Mouse (Mus musculus): ENCODE measurements around the gene Cdh12. TPM values are rescaled to one million over a fixed set of nuclear protein-coding genes. Genes with fewer than 3 reads are reported as not detected.
"Not testable (repeated sequence)": the region's sequence is repeated elsewhere in the genome, so short reads cannot be mapped to it uniquely, and the experiment has no call there.

Gene Cdh12
- total RNA-seq (2017): not detected in 2 replicates

DNA sequence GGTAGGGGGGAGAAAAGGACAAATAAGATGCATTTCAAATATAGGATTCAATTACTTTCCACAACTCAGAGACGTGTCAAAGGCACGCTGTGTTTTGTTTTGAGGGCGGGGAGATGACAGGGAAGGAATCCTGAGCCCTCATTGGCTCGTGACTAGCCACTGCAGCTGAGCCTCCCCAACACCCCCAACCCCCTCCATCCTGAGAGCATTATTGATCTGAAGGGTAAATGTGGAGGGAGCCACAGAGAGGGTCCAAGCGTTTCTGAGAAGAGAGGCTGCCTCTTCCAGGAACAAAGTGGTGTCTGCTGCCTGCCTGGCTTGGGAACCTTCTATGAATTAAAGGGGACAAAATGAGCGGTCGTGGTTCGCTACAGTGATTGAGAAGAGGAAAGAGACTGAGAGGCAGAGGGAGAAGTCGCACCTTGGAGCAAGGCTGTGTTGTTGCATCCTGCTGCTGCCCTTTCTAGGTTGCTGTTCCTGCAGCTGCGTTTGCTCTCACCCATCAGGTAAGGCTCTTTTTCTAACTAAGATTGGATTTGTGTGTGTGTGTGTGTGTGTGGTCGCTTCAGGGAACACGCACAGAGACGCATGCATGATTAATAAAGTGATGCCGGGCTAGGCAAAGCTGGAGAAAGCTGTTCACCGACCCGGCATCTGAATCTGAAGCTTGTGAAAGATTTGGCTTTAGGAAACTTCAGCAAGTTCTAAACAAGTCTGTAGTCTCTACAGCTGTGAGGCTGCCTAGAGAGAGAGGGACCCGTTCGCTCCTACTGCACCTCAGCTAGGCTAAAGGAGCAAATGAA, at the start of gene Cdh12:
Gene Cdh12 (plus strand): TSS at position 405 of the 803 bp plus-strand sequence.
- no peak for ATAC-seq (replicated peaks in 1 of 2; ENCODE audit: insufficient read depth in 1 of 2, low FRiP score in 2 of 2, low TSS enrichment in 1 of 2, low read depth in 1 of 2, poor library complexity in 2 of 2, severe bottlenecking in 2 of 2)

DNA sequence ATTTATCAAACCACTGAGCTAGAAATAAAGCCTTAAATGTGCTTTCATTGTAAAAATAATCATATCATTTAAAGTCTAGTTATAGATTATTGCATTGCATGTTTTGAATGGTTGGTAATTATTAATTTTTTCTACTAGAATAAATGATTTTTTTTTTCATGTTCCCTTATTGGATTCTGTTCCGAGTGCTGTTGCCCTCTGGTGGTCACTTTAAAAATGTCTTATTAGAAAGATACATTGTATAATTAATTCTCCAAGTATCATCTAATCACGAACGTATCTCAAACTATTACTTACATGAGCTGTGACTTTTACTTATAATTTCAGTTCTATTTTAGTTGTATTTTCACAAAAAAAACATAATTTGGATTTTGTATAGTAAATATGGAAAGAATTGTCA, 45.5 kb upstream of the Cdh12 start:
- ATAC-seq (replicated peaks in 1 of 2; ENCODE audit: insufficient read depth in 1 of 2, low FRiP score in 2 of 2, low TSS enrichment in 1 of 2, low read depth in 1 of 2, poor library complexity in 2 of 2, severe bottlenecking in 2 of 2): no peak

DNA sequence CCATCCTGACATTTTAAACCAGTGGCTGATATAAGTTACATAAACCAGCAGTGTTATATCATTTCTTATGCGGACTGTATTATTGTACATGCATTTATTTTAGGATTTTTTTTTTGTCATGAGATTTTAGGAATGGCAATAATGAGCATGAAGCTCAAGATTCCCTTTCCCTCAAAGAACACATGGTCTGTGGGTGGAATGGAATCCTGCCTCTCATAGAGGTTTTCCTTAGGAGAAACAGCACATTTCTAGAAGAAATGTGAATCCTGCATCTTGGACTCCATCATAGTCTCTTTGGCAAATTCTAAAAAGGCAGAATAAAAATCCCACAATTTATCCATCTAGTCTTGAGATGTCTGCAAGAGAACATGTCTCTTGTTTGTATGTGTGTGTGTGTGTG, 35.7 kb upstream of the Cdh12 start:
- ATAC-seq (replicated peaks in 1 of 2; ENCODE audit: insufficient read depth in 1 of 2, low FRiP score in 2 of 2, low TSS enrichment in 1 of 2, low read depth in 1 of 2, poor library complexity in 2 of 2, severe bottlenecking in 2 of 2): no peak

DNA sequence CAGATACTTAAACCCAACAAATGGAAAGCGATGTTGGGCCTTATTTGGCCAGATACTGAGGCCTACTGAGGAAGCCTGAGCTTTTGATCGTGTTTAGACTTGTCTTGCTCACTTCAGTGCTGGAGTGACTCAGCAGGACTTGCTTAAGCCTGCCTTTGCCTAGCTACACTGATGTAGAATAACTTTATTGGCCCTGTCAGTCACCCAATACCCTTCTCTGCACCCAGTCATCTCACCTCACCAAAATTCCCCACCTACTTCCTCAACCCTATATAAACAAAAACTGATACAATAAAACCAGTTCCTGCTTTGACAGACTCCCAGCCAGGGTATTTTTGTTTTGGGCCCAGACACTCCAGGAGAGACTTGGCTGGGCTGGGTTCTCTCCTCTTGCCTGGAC, 12.7 kb upstream of the Cdh12 start:
- ATAC-seq (replicated peaks in 1 of 2; ENCODE audit: insufficient read depth in 1 of 2, low FRiP score in 2 of 2, low TSS enrichment in 1 of 2, low read depth in 1 of 2, poor library complexity in 2 of 2, severe bottlenecking in 2 of 2): no peak

DNA sequence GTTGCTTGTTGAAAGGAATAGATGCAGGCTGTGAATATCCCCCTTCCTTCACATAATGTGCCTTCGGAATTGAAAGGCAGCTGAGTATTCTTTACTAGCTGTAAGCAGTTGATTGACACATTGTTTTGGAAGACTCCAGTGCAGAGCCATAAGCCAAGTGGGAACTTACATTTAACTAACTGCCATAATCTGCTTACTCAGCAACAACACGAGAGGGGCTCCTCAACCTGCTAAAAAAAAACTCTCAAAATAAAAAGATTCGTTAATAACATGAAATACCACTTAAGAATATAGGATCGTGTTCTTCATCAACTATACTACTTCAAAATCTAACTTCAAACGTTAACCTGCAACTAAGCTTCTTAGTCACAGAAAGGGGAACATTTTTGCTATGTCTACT, 1.5 kb downstream of the Cdh12 start:
- no peak for ATAC-seq (replicated peaks in 1 of 2; ENCODE audit: insufficient read depth in 1 of 2, low FRiP score in 2 of 2, low TSS enrichment in 1 of 2, low read depth in 1 of 2, poor library complexity in 2 of 2, severe bottlenecking in 2 of 2)

DNA sequence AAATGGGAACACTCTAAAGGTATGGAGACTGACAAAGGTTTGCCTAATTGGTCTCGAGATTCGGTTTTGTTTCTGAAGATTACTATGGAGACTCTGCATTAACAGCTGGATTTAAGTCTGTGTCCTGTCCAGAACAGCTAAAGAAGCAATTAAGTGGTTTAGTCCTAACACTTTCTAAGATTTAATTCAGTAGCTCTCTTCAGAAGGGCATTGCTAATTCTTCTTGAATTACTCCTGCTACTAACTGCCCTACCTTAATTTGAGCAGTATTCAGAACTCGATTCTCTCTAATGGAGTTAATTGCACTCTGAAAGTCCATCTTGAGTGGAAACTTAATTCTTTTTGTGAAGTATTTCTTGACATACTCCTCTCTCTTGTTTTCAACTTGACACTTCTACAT, 9.4 kb downstream of the Cdh12 start:
- ATAC-seq (replicated peaks in 1 of 2; ENCODE audit: insufficient read depth in 1 of 2, low FRiP score in 2 of 2, low TSS enrichment in 1 of 2, low read depth in 1 of 2, poor library complexity in 2 of 2, severe bottlenecking in 2 of 2): no peak

DNA sequence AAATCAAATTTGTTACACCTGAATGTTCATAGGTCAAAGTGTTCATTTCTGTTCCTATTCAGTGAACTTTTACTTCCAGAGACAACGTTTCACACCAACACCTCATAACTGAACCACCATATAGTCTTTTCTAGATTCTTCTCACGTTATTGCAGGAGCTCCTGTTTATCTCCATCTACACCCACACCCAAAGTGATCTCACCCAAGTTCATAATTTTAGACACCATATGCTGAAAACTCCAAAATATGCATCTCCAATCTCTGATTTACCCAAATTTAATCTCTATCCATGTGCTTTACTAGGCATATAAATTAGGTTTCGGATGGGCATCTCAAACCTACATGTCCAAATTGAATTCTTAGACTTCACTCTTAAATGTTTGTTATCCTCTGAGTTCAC, 13.4 kb downstream of the Cdh12 start:
- no peak for ATAC-seq (replicated peaks in 1 of 2; ENCODE audit: insufficient read depth in 1 of 2, low FRiP score in 2 of 2, low TSS enrichment in 1 of 2, low read depth in 1 of 2, poor library complexity in 2 of 2, severe bottlenecking in 2 of 2)

DNA sequence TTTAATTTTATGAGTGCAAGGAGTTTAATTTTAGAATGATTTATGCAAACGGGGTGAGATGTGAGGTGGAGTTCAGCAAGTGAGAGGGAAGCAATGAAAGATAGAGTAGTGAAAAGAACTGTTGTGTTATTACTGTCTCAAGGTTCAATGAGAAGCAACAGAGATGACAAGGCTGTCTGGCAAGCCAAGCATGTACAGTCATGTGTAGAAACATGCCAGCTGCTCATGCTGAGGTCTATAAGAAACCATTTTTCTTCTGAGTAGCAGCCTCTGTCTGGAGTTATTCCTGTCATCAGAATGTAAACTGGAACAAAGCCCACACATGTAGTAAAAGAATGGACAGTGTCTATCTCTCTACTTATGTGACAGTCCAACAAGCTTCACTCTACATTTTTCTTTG, 14.5 kb downstream of the Cdh12 start:
- no peak for ATAC-seq (replicated peaks in 1 of 2; ENCODE audit: insufficient read depth in 1 of 2, low FRiP score in 2 of 2, low TSS enrichment in 1 of 2, low read depth in 1 of 2, poor library complexity in 2 of 2, severe bottlenecking in 2 of 2)

DNA sequence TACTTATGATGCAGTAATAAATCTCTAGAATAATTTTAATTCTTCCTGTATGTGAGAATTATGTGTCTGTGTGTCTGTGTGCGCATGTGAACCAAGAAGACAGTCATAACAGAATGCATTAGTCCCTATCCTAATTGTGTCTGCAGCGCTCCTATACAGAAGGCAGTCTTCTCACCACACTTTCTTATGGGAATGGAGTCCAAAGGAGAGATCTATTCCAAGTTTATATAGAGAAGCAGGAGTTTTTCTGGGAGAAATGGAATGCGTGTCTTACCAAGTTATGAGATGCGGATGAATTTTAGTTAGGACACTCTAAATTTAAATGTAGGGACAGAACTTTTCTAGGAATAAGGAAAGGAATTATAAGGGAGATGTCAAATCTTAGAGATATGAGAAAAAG, 101.9 kb downstream of the Cdh12 start:
- no peak for ATAC-seq (replicated peaks in 1 of 2; ENCODE audit: insufficient read depth in 1 of 2, low FRiP score in 2 of 2, low TSS enrichment in 1 of 2, low read depth in 1 of 2, poor library complexity in 2 of 2, severe bottlenecking in 2 of 2)

DNA sequence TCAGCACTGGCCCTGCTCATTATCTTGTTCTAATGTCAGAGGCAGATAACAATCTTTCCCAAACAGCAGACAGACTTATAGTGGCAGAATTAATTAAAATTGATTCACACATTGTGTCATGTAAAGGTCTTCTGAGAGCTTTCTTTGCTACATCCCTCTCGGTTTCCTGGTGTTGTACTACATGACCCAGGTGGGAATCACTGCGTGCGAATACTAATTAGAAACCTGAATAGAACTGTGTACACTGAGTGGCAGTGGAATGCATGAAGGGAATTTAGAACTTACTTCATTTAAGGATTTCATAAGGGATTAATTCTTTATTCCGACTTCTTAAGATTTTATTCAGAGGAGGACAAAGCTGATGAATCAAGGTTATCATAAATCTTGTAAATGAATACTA, 121.9 kb downstream of the Cdh12 start:
- no peak for ATAC-seq (replicated peaks in 1 of 2; ENCODE audit: insufficient read depth in 1 of 2, low FRiP score in 2 of 2, low TSS enrichment in 1 of 2, low read depth in 1 of 2, poor library complexity in 2 of 2, severe bottlenecking in 2 of 2)

DNA sequence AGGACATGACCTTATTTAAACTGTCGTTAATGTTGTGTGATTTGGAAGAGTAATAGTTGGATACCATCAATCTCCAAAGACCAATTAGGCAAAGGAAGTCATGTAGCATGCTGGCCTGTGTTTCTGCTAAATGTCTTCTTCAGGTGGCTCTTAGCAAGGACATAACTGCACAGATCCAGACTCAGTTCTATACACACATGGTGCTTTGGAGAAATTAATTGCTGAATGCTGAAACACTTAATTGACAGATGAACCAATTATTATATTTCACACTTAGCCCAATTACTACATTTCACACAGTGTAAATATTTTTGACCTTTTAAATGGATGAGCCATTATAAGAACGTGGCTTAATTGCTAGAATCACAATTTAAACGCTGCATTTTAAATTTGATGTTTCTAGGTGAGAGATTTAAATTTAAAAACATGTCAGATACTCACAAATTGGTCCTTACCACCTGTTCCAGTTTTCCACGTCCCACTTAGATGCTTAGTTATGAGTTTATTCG, 133.6 kb downstream of the Cdh12 start:
- ATAC-seq (replicated peaks in 1 of 2; ENCODE audit: insufficient read depth in 1 of 2, low FRiP score in 2 of 2, low TSS enrichment in 1 of 2, low read depth in 1 of 2, poor library complexity in 2 of 2, severe bottlenecking in 2 of 2): no peak

DNA sequence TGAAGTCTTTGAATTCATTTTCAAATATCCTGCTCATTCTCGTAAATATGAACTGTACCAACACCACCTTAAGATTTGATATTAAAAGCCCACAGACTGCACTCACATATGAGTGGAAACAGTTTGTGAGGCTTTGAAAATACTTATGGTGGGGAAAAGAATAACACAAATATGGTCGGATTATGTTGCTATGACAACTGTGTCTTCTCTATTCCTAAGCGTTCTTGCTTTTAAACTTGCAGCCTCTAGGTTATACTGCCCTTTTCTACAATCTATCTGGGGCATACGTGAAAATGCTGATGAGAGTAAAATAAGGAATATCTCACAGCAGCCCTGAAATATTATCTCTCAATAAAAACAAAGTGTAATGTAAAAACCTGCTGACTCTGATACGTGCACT, 142.5 kb downstream of the Cdh12 start:
- ATAC-seq (replicated peaks in 1 of 2; ENCODE audit: insufficient read depth in 1 of 2, low FRiP score in 2 of 2, low TSS enrichment in 1 of 2, low read depth in 1 of 2, poor library complexity in 2 of 2, severe bottlenecking in 2 of 2): no peak

DNA sequence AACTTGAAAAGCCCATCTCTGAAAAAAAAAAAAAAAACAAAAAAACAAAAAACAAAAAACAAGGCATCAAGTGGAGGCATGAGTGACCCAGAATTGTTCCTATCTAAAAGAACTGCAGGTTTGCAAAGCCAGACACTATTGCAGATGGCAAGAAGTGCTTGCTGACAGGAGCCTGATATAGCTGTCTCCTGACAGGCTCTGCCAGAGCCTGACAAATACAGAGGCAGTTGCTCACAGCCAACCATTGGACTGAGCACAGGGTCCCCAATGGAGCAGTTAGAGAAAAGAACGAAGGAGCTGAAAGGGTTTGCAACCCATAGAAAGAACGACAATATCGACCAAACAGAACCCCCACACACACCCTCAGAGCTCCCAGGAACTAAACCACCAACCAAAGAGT, 156.7 kb downstream of the Cdh12 start:
- not testable (repeated sequence) for ATAC-seq (replicated peaks in 1 of 2; ENCODE audit: insufficient read depth in 1 of 2, low FRiP score in 2 of 2, low TSS enrichment in 1 of 2, low read depth in 1 of 2, poor library complexity in 2 of 2, severe bottlenecking in 2 of 2)

DNA sequence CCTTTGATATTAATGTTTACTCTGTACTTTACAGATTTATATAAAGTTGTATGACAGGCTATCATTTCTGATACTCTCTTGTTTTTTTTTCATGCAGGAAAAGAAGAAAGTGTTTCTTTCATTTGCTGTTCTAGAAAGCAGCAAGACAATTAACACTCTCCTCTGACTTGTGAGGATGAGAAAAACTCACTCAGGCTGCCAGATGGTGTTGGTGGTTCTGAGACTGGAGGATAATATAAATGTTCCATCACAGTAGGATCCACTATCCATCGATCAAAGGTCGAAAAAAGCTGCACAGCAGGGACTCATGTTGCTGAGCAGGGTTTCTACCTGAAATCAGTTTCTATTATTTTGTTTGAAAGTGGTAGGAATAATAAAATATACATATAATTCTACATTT, 185.5 kb downstream of the Cdh12 start:
- no peak for ATAC-seq (replicated peaks in 1 of 2; ENCODE audit: insufficient read depth in 1 of 2, low FRiP score in 2 of 2, low TSS enrichment in 1 of 2, low read depth in 1 of 2, poor library complexity in 2 of 2, severe bottlenecking in 2 of 2)

DNA sequence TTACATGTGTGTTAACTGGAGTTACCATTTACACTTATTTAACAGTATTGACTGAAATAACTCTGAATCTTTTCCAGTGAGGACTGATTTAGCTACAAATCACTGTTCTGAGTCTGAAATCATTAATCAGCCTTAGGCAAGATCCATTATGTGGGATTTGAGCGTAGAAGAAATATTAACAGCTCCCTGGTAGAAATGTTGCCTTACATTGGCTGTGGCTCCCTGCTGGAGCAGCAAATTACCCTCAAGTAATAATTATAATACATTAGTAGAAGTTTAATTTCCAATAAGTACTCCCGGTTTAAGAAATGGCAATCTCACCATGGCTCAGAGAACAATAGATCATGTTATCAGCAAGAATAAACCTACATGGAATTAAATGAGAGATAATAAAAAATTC, 190.1 kb downstream of the Cdh12 start:
- no peak for ATAC-seq (replicated peaks in 1 of 2; ENCODE audit: insufficient read depth in 1 of 2, low FRiP score in 2 of 2, low TSS enrichment in 1 of 2, low read depth in 1 of 2, poor library complexity in 2 of 2, severe bottlenecking in 2 of 2)

DNA sequence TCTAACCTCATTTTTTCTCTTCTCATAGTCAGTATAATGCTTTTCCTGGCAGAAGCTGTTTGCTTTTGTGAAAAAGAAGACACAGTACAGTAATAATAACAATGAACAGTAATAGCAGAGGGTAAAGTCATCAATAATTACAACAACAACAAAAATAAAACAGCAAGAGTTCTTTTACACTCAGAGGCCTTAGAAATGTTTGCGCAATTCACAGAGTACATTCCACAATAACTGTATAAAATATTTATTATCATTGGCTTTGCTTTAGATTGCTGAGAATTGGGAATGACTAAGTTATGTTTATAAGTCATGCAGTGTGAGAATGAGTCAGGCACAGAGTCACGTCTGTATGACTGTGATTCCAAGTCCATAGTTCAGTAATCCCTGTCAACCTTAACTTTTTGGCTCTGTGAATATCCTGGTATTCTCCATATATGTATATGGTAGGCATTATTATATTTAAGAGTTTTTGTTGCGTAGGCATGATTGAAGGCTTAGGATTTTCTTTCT, 193.9 kb downstream of the Cdh12 start:
- no peak for ATAC-seq (replicated peaks in 1 of 2; ENCODE audit: insufficient read depth in 1 of 2, low FRiP score in 2 of 2, low TSS enrichment in 1 of 2, low read depth in 1 of 2, poor library complexity in 2 of 2, severe bottlenecking in 2 of 2)

DNA sequence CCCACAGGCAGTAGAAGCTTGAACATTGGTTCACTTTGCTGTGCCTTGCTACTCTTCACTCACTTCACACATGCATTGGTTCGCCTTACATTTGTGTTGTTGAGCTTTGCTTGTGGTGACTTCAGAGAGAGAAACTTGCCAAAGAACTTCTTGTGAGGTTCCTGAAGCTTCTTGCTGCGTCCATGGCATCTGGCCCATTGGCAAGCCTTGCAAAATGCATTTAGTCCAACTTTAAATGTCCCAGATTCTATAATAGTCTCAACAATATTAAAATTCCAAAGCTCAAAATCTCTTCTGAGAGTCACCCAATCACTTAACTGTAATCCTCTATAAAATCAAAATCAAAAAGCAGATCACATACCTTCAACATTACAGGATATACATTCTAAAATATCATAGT, 211.2 kb downstream of the Cdh12 start:
- no peak for ATAC-seq (replicated peaks in 1 of 2; ENCODE audit: insufficient read depth in 1 of 2, low FRiP score in 2 of 2, low TSS enrichment in 1 of 2, low read depth in 1 of 2, poor library complexity in 2 of 2, severe bottlenecking in 2 of 2)

DNA sequence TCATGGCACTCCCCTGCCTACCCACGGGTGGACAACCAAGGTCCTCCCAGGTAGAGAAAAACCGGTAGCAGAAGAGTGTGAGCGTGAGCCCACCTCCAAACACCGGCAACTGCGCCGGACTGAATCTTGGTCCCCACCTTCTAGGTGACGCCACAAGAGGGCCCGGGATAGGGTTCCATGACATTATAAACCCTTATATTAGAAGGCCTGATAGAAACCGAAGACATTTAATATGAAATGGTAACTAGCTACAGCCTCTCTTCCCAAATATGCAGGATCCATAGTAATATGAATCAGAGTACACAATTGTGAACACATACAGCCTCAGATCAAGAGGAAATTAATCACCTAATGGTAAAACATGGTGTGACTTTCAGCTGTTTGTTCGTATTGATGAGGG, 217.6 kb downstream of the Cdh12 start, which contains the start of gene Acot10:
Gene Acot10 (minus strand): TSS at position 101 of the 400 bp plus-strand sequence.
- ATAC-seq (replicated peaks in 1 of 2; ENCODE audit: insufficient read depth in 1 of 2, low FRiP score in 2 of 2, low TSS enrichment in 1 of 2, low read depth in 1 of 2, poor library complexity in 2 of 2, severe bottlenecking in 2 of 2): no peak

DNA sequence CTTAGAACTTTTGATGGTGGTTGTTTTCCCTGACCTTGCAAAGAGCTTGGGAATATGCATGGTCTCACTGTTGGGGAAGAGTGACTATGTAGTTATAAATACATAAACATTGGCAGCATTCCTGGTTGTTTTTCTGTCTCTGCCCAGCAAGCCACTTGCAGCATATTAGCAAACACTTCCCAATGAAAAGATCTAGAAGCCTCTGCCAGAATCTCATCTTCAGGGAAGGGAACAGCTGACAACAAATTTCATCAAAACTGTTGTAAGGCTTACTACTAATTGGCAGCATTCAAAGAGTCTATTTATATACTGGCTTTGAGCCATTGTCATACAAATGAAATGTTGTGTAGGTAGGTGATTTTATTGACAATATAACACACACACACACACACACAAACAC, 218.3 kb downstream of the Cdh12 start:
- no peak for ATAC-seq (replicated peaks in 1 of 2; ENCODE audit: insufficient read depth in 1 of 2, low FRiP score in 2 of 2, low TSS enrichment in 1 of 2, low read depth in 1 of 2, poor library complexity in 2 of 2, severe bottlenecking in 2 of 2)

Measured in hematopoietic stem cell, adult 5-6 weeks (primary cell).